1 mouse cellular context compared by ENCODE assay signal in genomic region chr6:108549495-108549935, GRCm38 (mm10).
TF ChIP-seq lines count a peak whose summit lies in the region.

No protein-coding gene starts in this region.

TF ChIP-seq in CH12.LX, 34 proteins besides CTCF, POLR2A, EP300 and RAD21 (continued from another document):
- no peak for TF ChIP-seq NELFE (IDR thresholded peaks at IDR 0.05; ENCODE audit: low read depth, low read length)
- peak; percentile 93 for TF ChIP-seq MAFK (IDR thresholded peaks at IDR 0.05; ENCODE audit: insufficient replicate concordance, low read length)
- TF ChIP-seq KAT2A (IDR thresholded peaks at IDR 0.05; ENCODE audit: insufficient replicate concordance, low read length) = no peak
- no peak for TF ChIP-seq NRF1 (IDR thresholded peaks at IDR 0.05; ENCODE audit: low read depth, low read length)
- TF ChIP-seq MXI1 (IDR thresholded peaks at IDR 0.05; ENCODE audit: low read depth, low read length) = peak; percentile 46; the same call in 1 of the 2 replicates
